Mouse (Mus musculus): ENCODE measurements around the gene Esam. TPM values are rescaled to one million over a fixed set of nuclear protein-coding genes. Genes with fewer than 3 reads are reported as not detected.
A peak's percentile ranks its signal among the peaks of the same experiment; 100 is the strongest.

Gene Esam
- polyA plus RNA-seq, 1 experiment from 2014 or later = 52.1 TPM

GRCm38 (mm10) chr9:37512097-37512496 is 15.8 kb upstream of the Esam start:
- H3K4me3 ChIP-seq (replicated peaks) = no peak overlapping the region
- ATAC-seq (ENCODE audit: insufficient number of reproducible peaks, low FRiP score, low TSS enrichment, low read depth) = no peak
- H3K4me1 ChIP-seq = no peaks in the 10 kb centered on the region
- WGBS = 92% methylated on average over 2 of the region's 2 CpGs
- no peak overlapping the region for H3K4me2 ChIP-seq (replicated peaks)
- H3K27ac ChIP-seq (replicated peaks) = no peak overlapping the region
- H3K9ac ChIP-seq = no peak overlapping the region
- H3K27me3 ChIP-seq = no peaks in the 10 kb centered on the region
- H3K36me3 ChIP-seq = no peaks in the 10 kb centered on the region
- no peaks in the 10 kb centered on the region for H3K9me3 ChIP-seq (replicated peaks)

- Histone ChIP-seq H3K4me1 (no peaks in the 10 kb centered on the region), H3K9ac (no peak overlapping the region), H3K27ac (replicated peaks) (no peak overlapping the region), H3K4me3 (replicated peaks) (no peak overlapping the region), H3K9me3 (replicated peaks) (no peaks in the 10 kb centered on the region), H3K36me3 (peaks cover 7% of the 10 kb centered on the region), H3K4me2 (replicated peaks) (no peak overlapping the region), H3K27me3 (no peaks in the 10 kb centered on the region)
- WGBS = 77% methylated on average over 3 of the region's 3 CpGs
- no peak for ATAC-seq (ENCODE audit: insufficient number of reproducible peaks, low FRiP score, low TSS enrichment, low read depth)
Measured at GRCm38 (mm10) chr9:37514456-37514855, 13.4 kb upstream of the Esam start.

GRCm38 (mm10) chr9:37517467-37517866 is 10.4 kb upstream of the Esam start:
- Histone ChIP-seq H3K9ac (no peak overlapping the region), H3K27me3 (no peaks in the 10 kb centered on the region), H3K9me3 (replicated peaks) (no peaks in the 10 kb centered on the region), H3K4me2 (replicated peaks) (no peak overlapping the region), H3K4me1 (no peaks in the 10 kb centered on the region), H3K4me3 (replicated peaks) (no peak overlapping the region), H3K27ac (replicated peaks) (no peak overlapping the region), H3K36me3 (peaks cover 26% of the 10 kb centered on the region)
- ATAC-seq (ENCODE audit: insufficient number of reproducible peaks, low FRiP score, low TSS enrichment, low read depth) = no peak
- 63% methylated on average over 1 of the region's 1 CpGs for WGBS

- Histone ChIP-seq H3K27me3 (no peaks in the 10 kb centered on the region), H3K9ac (no peak overlapping the region), H3K9me3 (replicated peaks) (no peaks in the 10 kb centered on the region), H3K27ac (replicated peaks) (no peak overlapping the region), H3K4me3 (replicated peaks) (no peak overlapping the region), H3K36me3 (peaks cover 33% of the 10 kb centered on the region), H3K4me1 (no peaks in the 10 kb centered on the region), H3K4me2 (replicated peaks) (no peak overlapping the region)
- 88% methylated on average over 8 of the region's 8 CpGs for WGBS
- ATAC-seq (ENCODE audit: insufficient number of reproducible peaks, low FRiP score, low TSS enrichment, low read depth) = no peak
Measured at GRCm38 (mm10) chr9:37518991-37519390, 8.9 kb upstream of the Esam start.

GRCm38 (mm10) chr9:37519995-37520394 is 7.9 kb upstream of the Esam start:
- Histone ChIP-seq H3K4me1 (no peaks in the 10 kb centered on the region), H3K36me3 (peaks cover 39% of the 10 kb centered on the region), H3K9ac (no peak overlapping the region), H3K4me2 (replicated peaks) (no peak overlapping the region), H3K27me3 (no peaks in the 10 kb centered on the region), H3K4me3 (replicated peaks) (no peak overlapping the region), H3K27ac (replicated peaks) (no peak overlapping the region), H3K9me3 (replicated peaks) (no peaks in the 10 kb centered on the region)
- no peak for ATAC-seq (ENCODE audit: insufficient number of reproducible peaks, low FRiP score, low TSS enrichment, low read depth)
- WGBS = 93% methylated on average over 2 of the region's 2 CpGs

- peaks cover 24% of the 10 kb centered on the region for H3K4me1 ChIP-seq
- H3K9me3 ChIP-seq (replicated peaks) = no peaks in the 10 kb centered on the region
- no peak overlapping the region for H3K4me2 ChIP-seq (replicated peaks)
- no peak overlapping the region for H3K9ac ChIP-seq
- 86% methylated on average over 2 of the region's 2 CpGs for WGBS
- no peak overlapping the region for H3K27ac ChIP-seq (replicated peaks)
- H3K36me3 ChIP-seq = peaks cover 34% of the 10 kb centered on the region
- H3K27me3 ChIP-seq = peaks cover 46% of the 10 kb centered on the region
- ATAC-seq (ENCODE audit: insufficient number of reproducible peaks, low FRiP score, low TSS enrichment, low read depth) = no peak
- H3K4me3 ChIP-seq (replicated peaks) = no peak overlapping the region
Measured at GRCm38 (mm10) chr9:37525461-37525860, 2.4 kb upstream of the Esam start.

GRCm38 (mm10) chr9:37526443-37527395 is 1.2 kb upstream of the Esam start:
- Histone ChIP-seq H3K9ac (no peak overlapping the region), H3K4me3 (replicated peaks) (peak overlapping the region; percentile 25), H3K9me3 (replicated peaks) (no peaks in the 10 kb centered on the region), H3K27ac (replicated peaks) (no peak overlapping the region), H3K36me3 (peaks cover 26% of the 10 kb centered on the region), H3K4me1 (peaks cover 34% of the 10 kb centered on the region), H3K4me2 (replicated peaks) (0 out of 2 replicates have a peak overlapping the region, but pooled peaks have one; percentile 24), H3K27me3 (peaks cover 56% of the 10 kb centered on the region)
- 26% methylated on average over 21 of the region's 21 CpGs for WGBS
- no peak for ATAC-seq (ENCODE audit: insufficient number of reproducible peaks, low FRiP score, low TSS enrichment, low read depth)

GRCm38 (mm10) chr9:37528225-37528970 is 520 bp downstream of the Esam start:
- 20% methylated on average over 9 of the region's 9 CpGs for WGBS
- Histone ChIP-seq H3K27ac (replicated peaks) (0 out of 2 replicates have a peak overlapping the region, but pooled peaks have one; percentile 8), H3K9me3 (replicated peaks) (no peaks in the 10 kb centered on the region), H3K36me3 (peaks cover 18% of the 10 kb centered on the region; the same call in 1 of the 2 replicates), H3K4me1 (peaks cover 34% of the 10 kb centered on the region), H3K4me2 (replicated peaks) (0 out of 2 replicates have a peak overlapping the region, but pooled peaks have one; percentile 24), H3K27me3 (peaks cover 56% of the 10 kb centered on the region), H3K4me3 (replicated peaks) (peak overlapping the region; percentile 25), H3K9ac (no peak overlapping the region)
- no peak for ATAC-seq (ENCODE audit: insufficient number of reproducible peaks, low FRiP score, low TSS enrichment, low read depth)

- 1% methylated on average over 32 of the region's 32 CpGs for WGBS
- Histone ChIP-seq H3K27me3 (peaks cover 56% of the 10 kb centered on the region), H3K4me2 (replicated peaks) (peak overlapping the region; percentile 64), H3K27ac (replicated peaks) (0 out of 2 replicates have a peak overlapping the region, but pooled peaks have one; percentile 45), H3K4me3 (replicated peaks) (peak overlapping the region; percentile 36), H3K9me3 (replicated peaks) (no peaks in the 10 kb centered on the region), H3K36me3 (peaks cover 9% of the 10 kb centered on the region; the same call in 1 of the 2 replicates), H3K4me1 (peaks cover 34% of the 10 kb centered on the region), H3K9ac (peak overlapping the region; percentile 28; the same call in 1 of the 2 replicates)
- peak; percentile 43; the same call in 1 of the 2 replicates for ATAC-seq (ENCODE audit: insufficient number of reproducible peaks, low FRiP score, low TSS enrichment, low read depth)
Measured at GRCm38 (mm10) chr9:37530031-37530887, 2.4 kb downstream of the Esam start.

- Histone ChIP-seq H3K27me3 (peaks cover 54% of the 10 kb centered on the region), H3K36me3 (peaks cover 3% of the 10 kb centered on the region; the same call in 1 of the 2 replicates), H3K4me3 (replicated peaks) (peak overlapping the region; percentile 36), H3K4me2 (replicated peaks) (peak overlapping the region; percentile 64), H3K9me3 (replicated peaks) (no peaks in the 10 kb centered on the region), H3K27ac (replicated peaks) (no peak overlapping the region), H3K9ac (peak overlapping the region; percentile 22; the same call in 1 of the 2 replicates), H3K4me1 (peaks cover 34% of the 10 kb centered on the region)
- WGBS = 4% methylated on average over 31 of the region's 31 CpGs
- ATAC-seq (ENCODE audit: insufficient number of reproducible peaks, low FRiP score, low TSS enrichment, low read depth) = no peak; the same call in 1 of the 2 replicates
Measured at GRCm38 (mm10) chr9:37530888-37531705, 3.2 kb downstream of the Esam start.

Measured in embryonic facial prominence, embryonic 15.5 days (tissue).